Mouse (Mus musculus): Measurements from ENCODE around the gene Gm428. TPM values are rescaled to one million over a fixed set of nuclear protein-coding genes. Genes with fewer than 3 reads are reported as not detected.
"Not testable (repeated sequence)": the region's sequence is repeated elsewhere in the genome, so short reads cannot be mapped to it uniquely, and the experiment has no call there.

Gm428 gene
- not detected for total RNA-seq (2022)

DNA sequence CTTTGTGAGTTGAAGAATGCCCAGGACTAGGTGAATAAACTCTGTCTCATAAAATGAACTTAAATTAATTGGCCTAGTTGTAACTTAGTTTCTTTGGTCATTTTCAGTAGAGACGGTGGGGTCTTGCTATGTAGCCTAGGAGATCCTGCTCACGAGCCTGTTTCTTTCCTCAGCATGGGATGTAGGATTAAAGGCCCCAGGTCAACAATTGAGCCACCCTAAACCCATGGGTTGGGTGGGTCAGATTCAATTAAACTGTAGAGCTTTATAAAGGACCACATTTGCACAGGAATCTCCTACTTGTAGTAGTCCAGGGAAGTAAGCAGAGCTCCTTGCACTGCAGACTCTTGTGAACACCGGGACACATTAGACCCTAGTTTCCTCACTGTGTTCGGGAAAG lies at the start of gene Gm428:
TSS of gene Gm428 (plus strand) at position 301 of the 400 bp plus-strand sequence.
- not testable (repeated sequence) for DNase-seq (ENCODE audit: low spot score in 2 of 2)

DNA sequence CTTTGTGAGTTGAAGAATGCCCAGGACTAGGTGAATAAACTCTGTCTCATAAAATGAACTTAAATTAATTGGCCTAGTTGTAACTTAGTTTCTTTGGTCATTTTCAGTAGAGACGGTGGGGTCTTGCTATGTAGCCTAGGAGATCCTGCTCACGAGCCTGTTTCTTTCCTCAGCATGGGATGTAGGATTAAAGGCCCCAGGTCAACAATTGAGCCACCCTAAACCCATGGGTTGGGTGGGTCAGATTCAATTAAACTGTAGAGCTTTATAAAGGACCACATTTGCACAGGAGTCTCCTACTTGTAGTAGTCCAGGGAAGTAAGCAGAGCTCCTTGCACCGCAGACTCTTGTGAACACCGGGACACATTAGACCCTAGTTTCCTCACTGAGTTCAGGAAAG lies 45.5 kb upstream of the Gm428 start, which contains the start of gene Gm11236:
TSS of gene Gm11236 (plus strand) at position 301 of the 400 bp plus-strand sequence.
- DNase-seq (ENCODE audit: low spot score in 2 of 2): not testable (repeated sequence)

DNA sequence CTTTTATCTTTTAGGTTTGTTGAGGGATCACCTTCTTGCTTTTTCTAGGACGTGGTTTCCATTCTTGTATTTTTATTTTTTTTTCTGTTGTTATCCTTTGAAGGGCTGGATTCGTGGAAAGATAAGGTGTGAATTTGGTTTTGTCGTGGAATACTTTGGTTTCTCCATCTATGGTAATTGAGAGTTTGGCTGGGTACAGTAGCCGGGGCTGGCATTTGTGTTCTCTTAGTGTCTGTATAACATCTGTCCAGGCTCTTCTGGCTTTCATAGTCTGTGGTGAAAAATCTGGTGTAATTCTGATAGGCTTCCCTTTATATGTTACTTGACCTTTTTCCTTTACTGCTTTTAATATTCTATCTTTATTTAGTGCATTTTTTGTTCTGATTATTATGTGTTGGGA lies 21.5 kb upstream of the Gm428 start:
- DNase-seq (ENCODE audit: low spot score in 2 of 2): not testable (repeated sequence)

DNA sequence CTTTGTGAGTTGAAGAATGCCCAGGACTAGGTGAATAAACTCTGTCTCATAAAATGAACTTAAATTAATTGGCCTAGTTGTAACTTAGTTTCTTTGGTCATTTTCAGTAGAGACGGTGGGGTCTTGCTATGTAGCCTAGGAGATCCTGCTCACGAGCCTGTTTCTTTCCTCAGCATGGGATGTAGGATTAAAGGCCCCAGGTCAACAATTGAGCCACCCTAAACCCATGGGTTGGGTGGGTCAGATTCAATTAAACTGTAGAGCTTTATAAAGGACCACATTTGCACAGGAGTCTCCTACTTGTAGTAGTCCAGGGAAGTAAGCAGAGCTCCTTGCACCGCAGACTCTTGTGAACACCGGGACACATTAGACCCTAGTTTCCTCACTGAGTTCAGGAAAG lies 15.3 kb upstream of the Gm428 start, which contains the start of gene Gm11239:
TSS of gene Gm11239 (plus strand) at position 301 of the 400 bp plus-strand sequence.
- DNase-seq (ENCODE audit: low spot score in 2 of 2): not testable (repeated sequence)

DNA sequence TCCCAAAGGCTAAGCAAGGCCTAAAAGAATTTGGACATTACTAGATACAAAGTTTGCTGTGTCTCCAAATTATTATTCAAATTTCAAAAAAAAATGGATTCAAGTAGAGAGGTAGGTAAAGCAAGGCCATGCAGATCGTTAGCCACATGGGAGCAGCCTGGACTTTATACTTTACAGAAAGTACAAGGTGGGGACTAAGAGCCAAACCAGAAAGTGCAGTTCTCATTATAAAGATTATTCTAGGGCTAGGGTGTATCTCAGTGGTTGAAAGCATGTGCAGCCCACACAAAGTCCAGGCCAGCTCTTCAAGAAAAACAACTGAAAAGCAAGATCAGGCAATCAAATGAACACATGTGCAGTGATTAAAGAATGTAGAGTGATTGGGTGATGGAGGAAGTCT lies 35.4 kb downstream of the Gm428 start:
- DNase-seq (ENCODE audit: low spot score in 2 of 2): no peak

DNA sequence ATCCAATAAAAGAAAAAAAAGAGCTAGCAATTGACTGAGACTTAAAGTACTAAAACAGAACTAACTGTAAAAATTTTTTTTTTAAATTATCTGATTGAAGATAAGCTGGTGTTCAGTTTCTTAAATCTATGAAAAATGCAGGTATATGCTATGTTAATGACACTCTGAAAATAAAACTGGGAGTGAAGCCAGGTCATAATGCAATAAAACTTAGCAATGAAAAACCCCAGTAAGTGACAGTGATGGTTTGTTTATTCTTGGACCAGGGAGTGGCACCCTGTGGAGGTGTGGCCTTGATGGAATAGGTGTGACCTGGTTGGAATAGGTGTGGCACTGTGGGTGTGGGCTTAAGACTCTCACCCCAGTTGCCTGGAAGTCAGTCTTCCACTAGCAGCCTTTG lies 36.5 kb downstream of the Gm428 start:
- DNase-seq (ENCODE audit: low spot score in 2 of 2): no peak

Other genes starting within 250 kb of the Gm428 start
- not detected for gene Gm11238, start 75.6 kb upstream of the Gm428 start, total RNA-seq (2022)
- gene Gm11237, start 60.5 kb upstream of the Gm428 start, total RNA-seq (2022): not detected
- not detected for gene Gm11236, start 45.4 kb upstream of the Gm428 start, total RNA-seq (2022)
- gene Gm11239, start 15.2 kb upstream of the Gm428 start, total RNA-seq (2022): not detected
- under 1 TPM in 1 of 4 experiments, not detected in 3; 0.07 TPM for gene Rasef, start 107.5 kb downstream of the Gm428 start, total RNA-seq (2022)
- not detected for gene Gm11758, start 192.8 kb downstream of the Gm428 start, total RNA-seq (2022)
- not detected for gene Gm11757, start 207.6 kb downstream of the Gm428 start, total RNA-seq (2022)
- not detected for gene Gm13871, start 222.4 kb downstream of the Gm428 start, total RNA-seq (2022)
- not detected for gene Gm11756, start 237.2 kb downstream of the Gm428 start, total RNA-seq (2022)